Mouse (Mus musculus) liver, adult 2 months (tissue): ENCODE data around the gene Lrrc39. TPM values are rescaled to one million over a fixed set of nuclear protein-coding genes. Genes with fewer than 3 reads are reported as not detected.
"Not testable (repeated sequence)": the region's sequence is repeated elsewhere in the genome, so short reads cannot be mapped to it uniquely, and the experiment has no call there.

ENCODE experiments used
- DNase-seq: peaks from one replicate; pipeline ENCODE4 v3.0.0-alpha.2; 2011; ENCODE audit warnings: low read depth, low spot score; ENCODE audit errors: extremely low read depth
- H3K27ac ChIP-seq: fragments of 200-500 bp; replicated peaks from 2 replicates; pipeline ENCODE4 v1.5.1; 2012; ENCODE audit warnings: low read depth, mild to moderate bottlenecking, control low read depth, inconsistent platforms, low read length; ENCODE audit not compliant: insufficient read depth
- H3K27me3 ChIP-seq: fragments of 200-500 bp; 2 replicates; pipeline ENCODE4 v1.6.1; 2012; ENCODE audit warnings: mild to moderate bottlenecking, moderate library complexity, low read length, inconsistent platforms; ENCODE audit not compliant: control insufficient read depth, insufficient read depth
- H3K36me3 ChIP-seq: fragments of 200-500 bp; 2 replicates; pipeline ENCODE4 v1.6.1; 2012; ENCODE audit warnings: low read length, inconsistent platforms; ENCODE audit not compliant: control insufficient read depth, insufficient read depth
- H3K4me1 ChIP-seq: fragments of 200-500 bp; 2 replicates; pipeline ENCODE4 v1.6.1; 2011; ENCODE audit warnings: low read length; ENCODE audit not compliant: control insufficient read depth, insufficient read depth
- H3K4me3 ChIP-seq: fragments of 200-500 bp; 2 replicates; pipeline ENCODE4 v1.5.1; 2011; ENCODE audit warnings: low read depth, mild to moderate bottlenecking, control low read depth, low read length, moderate library complexity; ENCODE audit not compliant: insufficient read depth
- H3K79me2 ChIP-seq: fragments of 200-500 bp; 2 replicates; pipeline ENCODE4 v1.6.1; 2012; ENCODE audit warnings: inconsistent platforms, mild to moderate bottlenecking, low read length, moderate library complexity; ENCODE audit not compliant: control insufficient read depth, insufficient read depth
- H3K9ac ChIP-seq: fragments of 200-500 bp; 2 replicates; pipeline ENCODE4 v1.6.1; 2012; ENCODE audit warnings: low read depth, mild to moderate bottlenecking, control low read depth, inconsistent platforms, low read length
- CTCF ChIP-seq: fragments of 200-500 bp; IDR thresholded peaks from 2 replicates; pipeline ENCODE4 v1.5.1; 2011; ENCODE audit warnings: low read depth, low read length, control low read depth
- POLR2A ChIP-seq: fragments of 200-500 bp; IDR thresholded peaks from 2 replicates; pipeline ENCODE4 v1.6.1; 2011; ENCODE audit warnings: low read length, control low read depth; ENCODE audit not compliant: insufficient read depth; ENCODE audit errors: extremely low read depth
- WGBS: fragments of 180-500 bp; shearing (Covaris S2); methylation state at CpG from one replicate; pipeline ENCODE4 v1.1.7; 2018; 5-methylcytosine and 5-hydroxymethylcytosine counted together
- polyA plus RNA-seq: library from polyadenylated mRNA; depleted of rRNA; stranded (reverse); fragments of >200 nt; gene quantifications from 2 replicates; pipeline ENCODE4 v1.2.3, GENCODE M21; 2012
- total RNA-seq: library from RNA; depleted of rRNA; stranded (reverse); fragments of >200 nt; gene quantifications from 2 replicates; pipeline ENCODE4 v1.2.3, GENCODE M21; 2014

Gene Lrrc39
- total and polyA plus RNA-seq, 2 experiments = 0.15 to 0.37 TPM

GRCm38 (mm10) chr3:116537200-116537573 is 25.6 kb upstream of the Lrrc39 start:
- no peak for DNase-seq
- no peak for TF ChIP-seq CTCF
- no peaks in the 10 kb centered on the region for H3K27me3 ChIP-seq
- no peaks in the 10 kb centered on the region for H3K4me1 ChIP-seq
- no peak overlapping the region for H3K9ac ChIP-seq
- no peak overlapping the region for H3K4me3 ChIP-seq
- H3K27ac ChIP-seq = no peak overlapping the region
- H3K36me3 ChIP-seq = peaks cover 30% of the 10 kb centered on the region
- 94% methylated on average over 6 of the region's 6 CpGs for WGBS
- H3K79me2 ChIP-seq = no peaks in the 10 kb centered on the region

- Histone ChIP-seq H3K9ac (no peak overlapping the region), H3K36me3 (peaks cover 34% of the 10 kb centered on the region), H3K4me3 (no peak overlapping the region), H3K27ac (no peak overlapping the region), H3K79me2 (no peaks in the 10 kb centered on the region), H3K27me3 (no peaks in the 10 kb centered on the region), H3K4me1 (no peaks in the 10 kb centered on the region)
- TF ChIP-seq CTCF (no peak), POLR2A (no peak)
- DNase-seq = no peak
- WGBS = 73% methylated on average over 2 of the region's 2 CpGs
These were observed 20.7 kb upstream of the Lrrc39 start for GRCm38 (mm10) chr3:116542070-116542469.

- TF ChIP-seq CTCF = no peak
- TF ChIP-seq POLR2A = no peak
- WGBS = 80% methylated on average over 3 of the region's 3 CpGs
- H3K4me3 ChIP-seq = no peak overlapping the region
- H3K79me2 ChIP-seq = no peaks in the 10 kb centered on the region
- H3K27ac ChIP-seq = no peak overlapping the region
- H3K36me3 ChIP-seq = peaks cover 37% of the 10 kb centered on the region
- no peak overlapping the region for H3K9ac ChIP-seq
- no peaks in the 10 kb centered on the region for H3K27me3 ChIP-seq
- no peaks in the 10 kb centered on the region for H3K4me1 ChIP-seq
- DNase-seq = no peak
These were observed 20.2 kb upstream of the Lrrc39 start for GRCm38 (mm10) chr3:116542532-116542931.

DNA sequence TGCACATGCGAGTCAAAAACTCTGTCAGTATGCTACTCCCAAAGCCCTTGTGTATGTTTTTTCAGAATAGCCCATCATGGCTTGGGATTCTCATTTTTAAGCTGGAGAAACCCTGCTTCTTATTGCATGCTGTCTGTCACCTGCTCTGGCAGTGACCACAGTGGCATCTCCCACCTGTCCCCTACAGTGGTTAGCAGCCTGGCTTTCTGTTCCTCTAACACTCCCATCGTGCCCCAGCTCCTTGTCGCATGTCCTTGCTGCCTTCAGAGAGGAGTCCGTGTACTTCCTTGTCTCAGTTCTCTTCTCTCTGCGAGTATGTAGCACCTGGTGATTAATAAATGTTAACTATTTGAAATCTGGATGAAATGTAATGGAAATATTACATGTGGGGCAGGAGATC is 15.3 kb upstream of the Lrrc39 start:
- Histone ChIP-seq H3K9ac (no peak overlapping the region), H3K79me2 (no peaks in the 10 kb centered on the region), H3K27me3 (no peaks in the 10 kb centered on the region), H3K27ac (no peak overlapping the region), H3K36me3 (peaks cover 41% of the 10 kb centered on the region), H3K4me3 (no peak overlapping the region), H3K4me1 (no peaks in the 10 kb centered on the region)
- WGBS = 91% methylated on average over 5 of the region's 5 CpGs
- TF ChIP-seq POLR2A (no peak), CTCF (no peak)
- no peak for DNase-seq

DNA sequence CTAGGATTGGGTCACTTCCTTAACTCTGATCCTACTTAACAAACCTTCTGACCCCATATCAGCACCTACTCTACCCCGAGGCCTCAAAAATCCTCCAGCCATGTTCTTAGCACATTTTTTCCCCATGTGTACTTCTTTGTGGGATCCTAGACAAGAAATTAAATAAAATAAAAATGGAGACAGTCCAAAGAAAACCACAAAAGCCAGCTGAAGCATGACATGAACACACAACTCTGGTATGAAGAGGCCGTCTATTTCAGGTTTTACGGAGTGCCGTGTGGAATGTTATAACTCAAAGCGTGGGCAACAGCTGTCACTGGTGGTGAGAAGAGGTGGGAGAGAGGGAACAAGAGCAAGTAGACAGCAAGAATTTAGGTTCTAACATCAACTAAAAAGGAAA is 11.4 kb upstream of the Lrrc39 start:
- 97% methylated on average over 5 of the region's 5 CpGs for WGBS
- no peaks in the 10 kb centered on the region for H3K4me1 ChIP-seq
- no peak overlapping the region for H3K4me3 ChIP-seq
- no peak for TF ChIP-seq POLR2A
- TF ChIP-seq CTCF = no peak
- H3K79me2 ChIP-seq = no peaks in the 10 kb centered on the region
- H3K36me3 ChIP-seq = peaks cover 23% of the 10 kb centered on the region
- no peaks in the 10 kb centered on the region for H3K27me3 ChIP-seq
- H3K9ac ChIP-seq = no peak overlapping the region
- no peak for DNase-seq
- no peak overlapping the region for H3K27ac ChIP-seq

DNA sequence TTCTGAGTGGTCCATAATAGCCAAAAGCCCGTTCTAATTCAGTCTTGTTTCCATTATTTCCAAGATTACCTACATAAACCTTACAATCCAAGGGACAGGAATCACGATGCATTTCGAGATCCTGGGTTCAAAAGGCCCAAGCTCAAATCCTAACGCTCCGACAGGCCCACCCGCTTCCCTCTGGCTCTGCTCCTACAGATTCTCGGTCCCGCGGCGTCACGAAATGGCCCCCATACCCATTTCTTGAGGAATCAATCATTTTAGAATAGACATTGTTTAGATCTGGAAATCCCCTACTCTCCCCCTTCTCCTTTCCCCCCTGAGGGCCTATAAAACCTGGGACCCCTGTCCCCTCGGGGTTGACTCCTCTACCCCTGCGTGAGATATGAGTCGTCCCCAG is 1.5 kb upstream of the Lrrc39 start:
- not testable (repeated sequence) for H3K9ac ChIP-seq, H3K4me3 ChIP-seq, H3K79me2 ChIP-seq, DNase-seq, H3K4me1 ChIP-seq, H3K27ac ChIP-seq, H3K27me3 ChIP-seq, H3K36me3 ChIP-seq
- 98% methylated on average over 14 of the region's 14 CpGs for WGBS
